In genomic region chr1:152779071-152779737, GRCm38 (mm10) we compare ENCODE assay signal across 9 mouse cellular contexts. TPM values are rescaled to one million over a fixed set of nuclear protein-coding genes. Genes with fewer than 3 reads are reported as not detected.
DNase-seq lines count a peak whose midpoint lies in the region; ATAC-seq and TF ChIP-seq lines count a peak whose summit lies in the region.
"Had no signal": no experiment of that assay in that cellular context is flagged by ENCODE, and none has a peak within 500 bp of the region (broad histone marks: within the 10 kb centered on the region; RNA-seq: fewer than 3 reads in every experiment).

No protein-coding gene starts in this region.

- H3K27me3 ChIP-seq in embryonic facial prominence, embryonic 12.5 days, result no peaks in the 10 kb centered on the region
- no peaks in the 10 kb centered on the region for H3K27me3 ChIP-seq in heart, embryonic 13.5 days (replicated peaks)
- H3K27me3 ChIP-seq in liver, embryonic 13.5 days, result no peaks in the 10 kb centered on the region
- H3K27me3 ChIP-seq in neural tube, embryonic 11.5 days (ENCODE audit: control insufficient read depth, insufficient read depth, low read length), result no peaks in the 10 kb centered on the region
- no peaks in the 10 kb centered on the region for H3K27me3 ChIP-seq in testis, adult 2 months (ENCODE audit: control insufficient read depth, insufficient read depth, low read length)
- H3K27me3 ChIP-seq: embryonic facial prominence, embryonic 13.5 days had no signal

- H3K4me3 ChIP-seq in embryonic facial prominence, embryonic 12.5 days, result no peak overlapping the region
- H3K4me3 ChIP-seq in heart, embryonic 13.5 days, result no peak overlapping the region
- H3K4me3 ChIP-seq in liver, embryonic 13.5 days (replicated peaks), result no peak overlapping the region
- H3K4me3 ChIP-seq in neural tube, embryonic 11.5 days (ENCODE audit: low read depth, low read length), result no peak overlapping the region
- no peak overlapping the region for H3K4me3 ChIP-seq in testis, adult 2 months (ENCODE audit: control insufficient read depth, low read depth, low read length)
- H3K4me3 ChIP-seq: embryonic facial prominence, embryonic 13.5 days had no signal

- no peaks in the 10 kb centered on the region for H3K9me3 ChIP-seq in embryonic facial prominence, embryonic 12.5 days
- H3K9me3 ChIP-seq in heart, embryonic 13.5 days, result no peaks in the 10 kb centered on the region
- H3K9me3 ChIP-seq in liver, embryonic 13.5 days (replicated peaks), result no peaks in the 10 kb centered on the region
- H3K9me3 ChIP-seq in neural tube, embryonic 11.5 days (ENCODE audit: control insufficient read depth, low read length), result no peaks in the 10 kb centered on the region
- H3K9me3 ChIP-seq: embryonic facial prominence, embryonic 13.5 days had no signal

- peak; percentile 76; the same call in 1 of the 2 replicates for TF ChIP-seq CTCF in testis, adult 2 months (IDR thresholded peaks at IDR 0.05; ENCODE audit: control insufficient read depth, insufficient read depth, insufficient replicate concordance, low read depth, low read length)

- WGBS in embryonic facial prominence, embryonic 12.5 days, result 34% methylated on average over 10 of the region's 10 CpGs
- WGBS in heart, embryonic 13.5 days, result 18% methylated on average over 10 of the region's 10 CpGs
- WGBS in liver, embryonic 13.5 days (ENCODE audit: insufficient replicate concordance), result 17% methylated on average over 10 of the region's 10 CpGs
- WGBS in neural tube, embryonic 11.5 days, result 42% methylated on average over 10 of the region's 10 CpGs

- no peaks in the 10 kb centered on the region for H3K4me1 ChIP-seq in embryonic facial prominence, embryonic 12.5 days
- peaks cover 6% of the 10 kb centered on the region; the same call in 1 of the 2 replicates for H3K4me1 ChIP-seq in heart, embryonic 13.5 days
- peaks cover 4% of the 10 kb centered on the region for H3K4me1 ChIP-seq in liver, embryonic 13.5 days (replicated peaks)
- H3K4me1 ChIP-seq in neural tube, embryonic 11.5 days (ENCODE audit: control insufficient read depth, insufficient read depth, low read length), result no peaks in the 10 kb centered on the region
- no peaks in the 10 kb centered on the region for H3K4me1 ChIP-seq in testis, adult 2 months (ENCODE audit: control insufficient read depth, insufficient read depth, low read length)
- H3K4me1 ChIP-seq: embryonic facial prominence, embryonic 13.5 days had no signal

- no peak for TF ChIP-seq POLR2A in testis, adult 2 months (IDR thresholded peaks at IDR 0.05; ENCODE audit: control insufficient read depth, low read depth, low read length)

- peak; percentile 51 for DNase-seq in CD4-positive helper T cell, adult 2 months (ENCODE audit: low read depth, low spot score)
- peak; percentile 91 for DNase-seq in adrenal gland, postnatal 14 days
- peak; percentile 86 for DNase-seq in kidney, postnatal 10 days
- peak; percentile 35 for DNase-seq in liver, embryonic 13.5 days
- DNase-seq in neural tube, embryonic 11.5 days (ENCODE audit: low spot score), result peak; percentile 74

- peak; percentile 56; the same call in 1 of the 2 replicates for ATAC-seq in embryonic facial prominence, embryonic 12.5 days (ENCODE audit: insufficient number of reproducible peaks, insufficient read depth, low FRiP score, low TSS enrichment)
- ATAC-seq in heart, embryonic 13.5 days (ENCODE audit: extremely low read depth, insufficient number of reproducible peaks, low FRiP score, low TSS enrichment), result peak; percentile 61
- ATAC-seq in liver, embryonic 13.5 days (ENCODE audit: low read depth), result peak; percentile 80
- peak; percentile 31; the same call in 1 of the 2 replicates for ATAC-seq in neural tube, embryonic 11.5 days (ENCODE audit: insufficient read depth, low FRiP score, low TSS enrichment)

- H3K36me3 ChIP-seq in embryonic facial prominence, embryonic 12.5 days, result peaks cover 13% of the 10 kb centered on the region
- H3K36me3 ChIP-seq in heart, embryonic 13.5 days, result peaks cover 25% of the 10 kb centered on the region
- peaks cover 26% of the 10 kb centered on the region for H3K36me3 ChIP-seq in liver, embryonic 13.5 days
- H3K36me3 ChIP-seq in neural tube, embryonic 11.5 days (ENCODE audit: control insufficient read depth, insufficient read depth, low read length), result no peaks in the 10 kb centered on the region
- H3K36me3 ChIP-seq in testis, adult 2 months (ENCODE audit: control insufficient read depth, insufficient read depth, low read length), result no peaks in the 10 kb centered on the region

- no peak overlapping the region for H3K4me2 ChIP-seq in embryonic facial prominence, embryonic 12.5 days (replicated peaks)
- peak overlapping the region; percentile 23; the same call in 1 of the 2 replicates for H3K4me2 ChIP-seq in heart, embryonic 13.5 days
- H3K4me2 ChIP-seq in liver, embryonic 13.5 days, result no peak overlapping the region
- H3K4me2 ChIP-seq in neural tube, embryonic 11.5 days (ENCODE audit: low read depth), result no peak overlapping the region
- H3K4me2 ChIP-seq: embryonic facial prominence, embryonic 13.5 days had no signal

- no peak overlapping the region for H3K9ac ChIP-seq in embryonic facial prominence, embryonic 12.5 days
- no peak overlapping the region for H3K9ac ChIP-seq in heart, embryonic 13.5 days
- no peak overlapping the region for H3K9ac ChIP-seq in liver, embryonic 13.5 days
- no peak overlapping the region for H3K9ac ChIP-seq in neural tube, embryonic 11.5 days (ENCODE audit: low read length)
- H3K9ac ChIP-seq: embryonic facial prominence, embryonic 13.5 days had no signal

- H3K27ac ChIP-seq in embryonic facial prominence, embryonic 12.5 days, result no peak overlapping the region
- H3K27ac ChIP-seq in heart, embryonic 13.5 days (replicated peaks), result no peak overlapping the region
- H3K27ac ChIP-seq in liver, embryonic 13.5 days, result no peak overlapping the region
- no peak overlapping the region for H3K27ac ChIP-seq in neural tube, embryonic 11.5 days (ENCODE audit: low read depth, low read length)
- H3K27ac ChIP-seq in testis, adult 2 months (ENCODE audit: control insufficient read depth, insufficient read depth, low read depth, low read length), result no peak overlapping the region
- H3K27ac ChIP-seq: embryonic facial prominence, embryonic 13.5 days had no signal

RNA-seq across cellular contexts. Expression of gene Arpc5, which starts 12.9 kb away (rescaled TPM):
- 104 and 115 TPM in 2 replicates for total RNA-seq in adrenal gland, postnatal 14 days (2021)
- polyA plus RNA-seq in embryonic facial prominence, embryonic 12.5 days (2016; fragmentation: Nextera tagmentation; extraction: Ambion mirVana), result 205 and 211 TPM in 2 replicates
- polyA plus RNA-seq in heart, embryonic 13.5 days (2015; fragmentation: Nextera tagmentation; extraction: Ambion mirVana), result 198 and 202 TPM in 2 replicates
- 169 and 198 TPM in 2 replicates for polyA plus RNA-seq in liver, embryonic 13.5 days (2015; fragmentation: Nextera tagmentation; extraction: Ambion mirVana)
- polyA plus RNA-seq in neural tube, embryonic 11.5 days (2014; fragmentation: Nextera tagmentation; extraction: Ambion mirVana), result 297 and 303 TPM in 2 replicates
- 16.2 and 19.3 TPM in 2 replicates for polyA plus RNA-seq in testis, adult 2 months (2012; rRNA removed)

RNA-seq across cellular contexts. Expression of gene Rgl1, which starts 13.1 kb away (rescaled TPM):
- total RNA-seq in adrenal gland, postnatal 14 days (2021), result 32.3 and 40.5 TPM in 2 replicates
- polyA plus RNA-seq in embryonic facial prominence, embryonic 12.5 days (2016; fragmentation: Nextera tagmentation; extraction: Ambion mirVana), result 27.6 and 28.9 TPM in 2 replicates
- polyA plus RNA-seq in heart, embryonic 13.5 days (2015; fragmentation: Nextera tagmentation; extraction: Ambion mirVana), result 54.1 and 59.2 TPM in 2 replicates
- polyA plus RNA-seq in liver, embryonic 13.5 days (2015; fragmentation: Nextera tagmentation; extraction: Ambion mirVana), result 11.8 and 13.3 TPM in 2 replicates
- polyA plus RNA-seq in neural tube, embryonic 11.5 days (2014; fragmentation: Nextera tagmentation; extraction: Ambion mirVana), result 31.8 and 34.8 TPM in 2 replicates
- polyA plus RNA-seq in testis, adult 2 months (2012; rRNA removed), result 49.2 and 55.2 TPM in 2 replicates

RNA-seq across cellular contexts. Expression of gene Ncf2, which starts 20.8 kb away (rescaled TPM):
- 4.9 and 7.7 TPM in 2 replicates for total RNA-seq in adrenal gland, postnatal 14 days (2021)
- polyA plus RNA-seq in embryonic facial prominence, embryonic 12.5 days (2016; fragmentation: Nextera tagmentation; extraction: Ambion mirVana), result 2.4 and 3.7 TPM in 2 replicates
- polyA plus RNA-seq in heart, embryonic 13.5 days (2015; fragmentation: Nextera tagmentation; extraction: Ambion mirVana), result 3.3 and 4.6 TPM in 2 replicates
- polyA plus RNA-seq in liver, embryonic 13.5 days (2015; fragmentation: Nextera tagmentation; extraction: Ambion mirVana), result 8.6 and 10.1 TPM in 2 replicates
- 3.8 and 5.9 TPM in 2 replicates for polyA plus RNA-seq in neural tube, embryonic 11.5 days (2014; fragmentation: Nextera tagmentation; extraction: Ambion mirVana)
- 0.40 and 0.44 TPM in 2 replicates for polyA plus RNA-seq in testis, adult 2 months (2012; rRNA removed)

RNA-seq across cellular contexts. Expression of gene Apobec4, which starts 28.9 kb away (rescaled TPM):
- total RNA-seq in adrenal gland, postnatal 14 days (2021), result not detected in 2 replicates
- not detected in 2 replicates for polyA plus RNA-seq in embryonic facial prominence, embryonic 12.5 days (2016; fragmentation: Nextera tagmentation; extraction: Ambion mirVana)
- not detected in 2 replicates for polyA plus RNA-seq in heart, embryonic 13.5 days (2015; fragmentation: Nextera tagmentation; extraction: Ambion mirVana)
- not detected in 2 replicates for polyA plus RNA-seq in liver, embryonic 13.5 days (2015; fragmentation: Nextera tagmentation; extraction: Ambion mirVana)
- not detected in 2 replicates for polyA plus RNA-seq in neural tube, embryonic 11.5 days (2014; fragmentation: Nextera tagmentation; extraction: Ambion mirVana)
- 51.5 and 62.1 TPM in 2 replicates for polyA plus RNA-seq in testis, adult 2 months (2012; rRNA removed)
- polyA plus RNA-seq: embryonic facial prominence, embryonic 13.5 days had no signal

Comparison
In these comparisons a context has a peak if more than half of its experiments do, and no peak if none do; other contexts are left out.
1. DNase-seq: peak in every context shown above with its lines; median percentile 91 in adrenal gland, postnatal 14 days; 86 in kidney, postnatal 10 days; 74 in neural tube, embryonic 11.5 days; 51 in CD4-positive helper T cell, adult 2 months; 35 in liver, embryonic 13.5 days.